Mouse (Mus musculus) B cell, adult 62 days (primary cell): ENCODE measurements around the gene Cacnb3. TPM values are rescaled to one million over a fixed set of nuclear protein-coding genes. Genes with fewer than 3 reads are reported as not detected.

Source experiments
- total RNA-seq: library from RNA; stranded (reverse); gene quantifications from 4 replicates; pipeline ENCODE4 v1.2.4, GENCODE M21; 2023

Gene Cacnb3
- total RNA-seq = not detected in 4 replicates

DNA sequence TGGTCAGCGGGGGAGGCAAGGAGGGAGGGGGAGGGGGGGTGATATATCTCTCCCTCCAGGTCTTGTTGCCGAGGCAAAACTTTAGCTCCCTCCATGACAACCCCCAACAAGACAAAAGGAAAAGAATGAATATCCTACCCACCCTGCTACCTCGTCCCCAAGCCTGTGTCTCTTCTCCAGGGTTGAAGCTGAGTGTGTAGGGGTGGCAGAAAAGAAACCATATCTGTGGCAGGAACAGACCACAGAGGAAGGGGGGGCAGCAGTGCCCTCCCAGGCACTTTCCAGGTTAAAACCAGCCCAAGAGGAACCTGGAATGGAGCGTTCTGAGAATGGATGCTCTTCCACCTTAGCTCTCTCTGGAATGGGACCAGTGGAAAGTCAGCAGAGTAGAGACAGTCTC is at the start of gene Cacnb3:
Gene Cacnb3 (plus strand): TSS at position 301 of the 400 bp plus-strand sequence.

DNA sequence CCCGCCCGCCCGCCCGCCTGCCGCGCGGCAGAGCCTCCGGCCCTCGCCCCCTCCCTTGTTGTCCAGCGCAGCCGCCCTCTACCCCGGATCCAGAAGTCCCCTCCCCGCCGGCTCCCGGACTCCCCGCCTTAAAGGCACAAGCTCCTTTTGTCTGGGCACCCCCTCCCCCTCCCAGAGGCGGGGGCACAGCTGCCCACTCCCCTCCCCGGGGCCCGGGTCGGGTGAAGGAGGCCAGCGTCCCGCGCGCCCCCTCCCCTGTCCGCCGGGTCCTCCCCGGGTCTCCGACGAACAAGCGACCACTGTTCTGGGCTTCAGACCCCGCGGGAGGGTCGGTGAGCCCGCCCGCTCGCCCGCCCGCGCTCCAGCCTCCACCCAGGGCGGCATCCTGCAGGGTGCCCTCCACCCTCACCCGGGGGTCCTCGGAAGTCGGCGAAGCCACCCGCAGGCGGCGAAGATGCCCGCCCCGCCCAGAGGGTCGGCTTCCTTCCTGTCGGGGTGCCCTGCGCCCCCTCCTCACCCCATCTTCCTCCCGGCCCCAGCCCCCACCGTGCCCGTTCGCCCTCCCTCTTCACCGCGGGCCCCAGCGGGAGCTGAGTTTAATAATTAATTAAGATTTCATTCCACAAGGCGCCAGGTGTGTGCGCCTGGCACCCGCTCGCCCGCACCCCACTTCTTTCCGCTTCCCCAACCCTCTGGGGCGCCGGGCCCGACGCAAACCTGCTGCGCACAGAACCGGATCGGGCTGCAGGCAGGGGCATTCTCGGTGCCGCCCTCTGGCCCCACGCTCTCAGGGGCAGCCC is 21.1 kb upstream of the Cacnb3 start, which contains the start of gene Adcy6:
Gene Adcy6 (minus strand): TSS at position 746 of the 800 bp plus-strand sequence.

DNA sequence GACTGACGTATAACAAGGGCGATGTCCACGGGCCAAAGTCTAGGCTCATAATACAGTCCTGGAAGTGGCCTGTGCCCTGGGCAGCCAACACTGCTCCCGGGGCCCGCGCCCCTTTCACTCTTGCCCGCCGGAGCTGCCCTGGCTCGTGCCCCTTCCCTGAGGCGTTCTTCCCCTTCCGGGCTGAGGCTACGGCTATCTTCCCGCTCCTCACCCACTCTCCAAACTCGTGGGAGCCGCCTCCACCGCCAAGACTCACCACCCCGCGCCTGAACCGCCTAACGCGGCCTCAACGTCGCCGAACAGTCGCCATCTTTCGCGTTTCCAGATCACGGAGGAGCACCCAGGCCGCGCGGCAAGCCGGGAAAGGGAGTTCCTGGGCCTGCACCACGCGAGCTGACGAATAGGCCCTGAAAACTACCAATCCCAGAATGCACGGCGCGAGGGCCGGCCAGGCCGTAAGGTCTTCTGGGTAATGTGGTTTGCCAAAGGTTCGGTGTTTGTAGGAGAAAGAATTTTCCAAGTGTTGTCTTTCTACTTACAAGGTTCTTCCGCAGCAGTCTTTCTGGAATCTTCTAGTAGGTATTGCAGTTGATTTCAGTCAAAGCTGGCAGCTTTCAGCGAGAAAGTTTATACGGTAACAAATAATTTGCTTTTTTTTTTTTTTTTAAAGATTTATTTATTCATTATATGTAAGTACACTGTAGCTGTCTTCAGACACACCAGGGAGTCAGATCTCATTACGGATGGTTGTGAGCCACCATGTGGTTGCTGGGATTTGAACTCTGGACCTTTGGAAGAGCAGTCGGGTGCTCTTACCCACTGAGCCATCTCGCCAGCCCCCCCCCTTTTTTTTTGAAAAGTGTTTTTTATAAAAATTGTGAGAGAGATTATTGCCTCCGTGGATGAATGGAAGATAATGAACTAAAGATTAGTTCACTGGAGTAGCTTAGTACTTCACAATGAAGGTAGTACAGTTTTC is 32.2 kb downstream of the Cacnb3 start, which contains the start of gene Ddx23:
Gene Ddx23 (minus strand): TSS at position 328 of the 979 bp plus-strand sequence.

DNA sequence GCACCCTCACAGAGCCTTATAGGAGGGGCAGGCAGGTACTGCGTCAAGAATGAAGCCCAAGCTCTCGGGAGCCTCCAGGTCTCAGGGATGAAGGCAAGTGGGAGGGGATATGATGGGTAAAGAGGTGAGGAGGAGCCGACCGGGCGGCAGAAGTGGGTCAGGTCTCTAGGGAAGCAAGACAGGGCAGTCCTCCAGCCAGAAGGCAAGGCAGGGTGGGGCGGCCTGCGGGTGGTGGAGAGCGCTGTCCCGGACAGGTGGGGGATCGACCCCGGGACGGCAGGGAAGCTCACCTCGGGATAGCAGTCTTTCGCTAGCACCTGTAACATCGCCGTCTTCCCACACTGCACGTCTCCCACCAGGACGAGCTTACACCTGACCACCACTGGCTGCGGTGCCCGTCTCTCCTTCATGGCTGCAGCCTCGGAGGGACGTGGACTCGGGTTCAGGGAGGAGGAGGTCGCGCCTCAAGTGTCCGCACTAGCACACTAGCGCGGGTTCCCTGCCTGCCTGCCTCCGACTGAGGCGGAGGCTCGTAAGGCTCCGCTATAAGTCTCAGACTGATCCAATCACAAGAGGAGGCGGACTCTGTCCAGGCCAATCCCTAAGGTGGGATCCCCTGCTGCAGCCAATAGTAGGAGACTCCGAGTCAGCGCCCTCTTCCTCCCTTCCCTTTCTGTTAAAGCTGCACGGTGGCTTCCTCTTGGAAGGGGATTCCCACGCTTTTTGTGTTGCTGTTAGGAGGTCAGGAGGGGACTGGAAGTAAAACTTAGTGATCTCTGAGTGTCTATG is 46.5 kb downstream of the Cacnb3 start, which contains the start of gene Rnd1:
Gene Rnd1 (minus strand): TSS at position 522 of the 789 bp plus-strand sequence.

Other genes starting within 250 kb of the Cacnb3 start
- not detected in 4 replicates for gene Olfr283, start 249.9 kb upstream of the Cacnb3 start, total RNA-seq
- not detected in 4 replicates for gene Olfr282, start 199.6 kb upstream of the Cacnb3 start, total RNA-seq
- not detected in 4 replicates for gene Olfr281, start 178.3 kb upstream of the Cacnb3 start, total RNA-seq
- not detected in 4 replicates for gene OR5BS1P, start 160.9 kb upstream of the Cacnb3 start, total RNA-seq
- not detected in 4 replicates for gene Lalba, start 148.1 kb upstream of the Cacnb3 start, total RNA-seq
- not detected in 4 replicates for gene Olfr279, start 138.4 kb upstream of the Cacnb3 start, total RNA-seq
- gene Kansl2, start 96.6 kb upstream of the Cacnb3 start, total RNA-seq = 66.9 to 79.3 TPM (median 72.8 TPM) in 4 replicates
- gene Ccnt1, start 59.9 kb upstream of the Cacnb3 start, total RNA-seq = 168 to 178 TPM (median 175 TPM) in 4 replicates
- gene 4930415O20Rik, start 59.8 kb upstream of the Cacnb3 start, total RNA-seq = not detected in 4 replicates
- 0.88 to 3.3 TPM (median 1.6 TPM) in 4 replicates for gene Adcy6, start 20.8 kb upstream of the Cacnb3 start, total RNA-seq
- 129 to 153 TPM (median 138 TPM) in 4 replicates for gene Ddx23, start 32.1 kb downstream of the Cacnb3 start, total RNA-seq
- gene Rnd1, start 46.6 kb downstream of the Cacnb3 start, total RNA-seq = 0.37 TPM in 1 of 4 replicates, not detected in the others
- gene Ccdc65, start 77.4 kb downstream of the Cacnb3 start, total RNA-seq = not detected in 4 replicates
- 11.9 to 19.8 TPM (median 16.6 TPM) in 4 replicates for gene Fkbp11, start 97.4 kb downstream of the Cacnb3 start, total RNA-seq
- 73.5 to 82.7 TPM (median 76.8 TPM) in 4 replicates for gene Arf3, start 132.4 kb downstream of the Cacnb3 start, total RNA-seq
- 1.2 to 1.7 TPM (median 1.2 TPM) in 4 replicates for gene Wnt10b, start 147.3 kb downstream of the Cacnb3 start, total RNA-seq
- gene Wnt1, start 159.0 kb downstream of the Cacnb3 start, total RNA-seq = not detected in 4 replicates
- gene Ddn, start 178.7 kb downstream of the Cacnb3 start, total RNA-seq = 0.30 to 0.75 TPM (median 0.51 TPM) in 4 replicates
- 76.4 to 85.2 TPM (median 81.4 TPM) in 4 replicates for gene Prkag1, start 200.7 kb downstream of the Cacnb3 start, total RNA-seq
- 186 to 196 TPM (median 194 TPM) in 4 replicates for gene Kmt2d, start 240.4 kb downstream of the Cacnb3 start, total RNA-seq